Mouse (Mus musculus): ENCODE measurements around the gene Il12rb1. TPM values are rescaled to one million over a fixed set of nuclear protein-coding genes. Genes with fewer than 3 reads are reported as not detected.

The Il12rb1 gene
- polyA plus RNA-seq, 1 experiment from 2014 or later = 0.08 TPM

DNA sequence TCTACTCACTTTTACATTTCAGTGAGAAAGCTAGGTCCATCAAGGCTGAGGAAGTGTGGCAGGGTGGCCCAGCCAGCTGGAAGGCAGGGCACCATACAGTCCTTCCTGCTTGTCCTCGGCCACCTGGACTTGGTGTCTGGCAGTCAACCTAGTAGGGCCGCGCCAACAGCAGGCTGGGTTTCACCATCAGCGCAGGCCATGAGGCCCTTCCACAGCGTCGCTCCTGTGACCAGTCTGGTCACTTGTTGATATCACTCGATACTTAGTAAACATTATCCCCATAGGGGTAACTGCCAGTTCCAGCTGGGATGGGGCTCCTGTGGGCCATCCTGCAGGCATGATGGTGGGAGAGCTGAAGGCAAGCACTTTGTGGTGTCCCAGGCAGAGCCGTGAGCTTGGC, 23.3 kb downstream of the Il12rb1 start:
- Histone ChIP-seq H3K9ac (replicated peaks; ENCODE audit: low read depth, low read length) (no peak overlapping the region), H3K27ac (ENCODE audit: low read length) (no peak overlapping the region), H3K9me3 (ENCODE audit: control insufficient read depth, low read length) (no peaks in the 10 kb centered on the region; the same call in 1 of the 2 replicates), H3K4me1 (replicated peaks; ENCODE audit: control insufficient read depth, insufficient read depth, low read length) (no peaks in the 10 kb centered on the region), H3K27me3 (replicated peaks; ENCODE audit: control insufficient read depth, insufficient read depth, low read length) (no peaks in the 10 kb centered on the region), H3K36me3 (ENCODE audit: control insufficient read depth, insufficient read depth) (no peaks in the 10 kb centered on the region), H3K4me3 (replicated peaks; ENCODE audit: low read length) (no peak overlapping the region), H3K4me2 (ENCODE audit: low read length) (no peak overlapping the region)
- 82% methylated on average over 8 of the region's 8 CpGs for WGBS
- no peak for ATAC-seq

- Histone ChIP-seq H3K9me3 (ENCODE audit: control insufficient read depth, low read length) (no peaks in the 10 kb centered on the region), H3K4me2 (ENCODE audit: low read length) (no peak overlapping the region), H3K27ac (ENCODE audit: low read length) (no peak overlapping the region), H3K9ac (replicated peaks; ENCODE audit: low read depth, low read length) (no peak overlapping the region), H3K4me1 (replicated peaks; ENCODE audit: control insufficient read depth, insufficient read depth, low read length) (no peaks in the 10 kb centered on the region), H3K4me3 (replicated peaks; ENCODE audit: low read length) (no peak overlapping the region), H3K36me3 (ENCODE audit: control insufficient read depth, insufficient read depth) (no peaks in the 10 kb centered on the region), H3K27me3 (replicated peaks; ENCODE audit: control insufficient read depth, insufficient read depth, low read length) (no peaks in the 10 kb centered on the region)
- no peak for ATAC-seq
- 51% methylated on average over 11 of the region's 11 CpGs for WGBS
Measured at GRCm38 (mm10) chr8:70832371-70832770, 24.1 kb downstream of the Il12rb1 start.

DNA sequence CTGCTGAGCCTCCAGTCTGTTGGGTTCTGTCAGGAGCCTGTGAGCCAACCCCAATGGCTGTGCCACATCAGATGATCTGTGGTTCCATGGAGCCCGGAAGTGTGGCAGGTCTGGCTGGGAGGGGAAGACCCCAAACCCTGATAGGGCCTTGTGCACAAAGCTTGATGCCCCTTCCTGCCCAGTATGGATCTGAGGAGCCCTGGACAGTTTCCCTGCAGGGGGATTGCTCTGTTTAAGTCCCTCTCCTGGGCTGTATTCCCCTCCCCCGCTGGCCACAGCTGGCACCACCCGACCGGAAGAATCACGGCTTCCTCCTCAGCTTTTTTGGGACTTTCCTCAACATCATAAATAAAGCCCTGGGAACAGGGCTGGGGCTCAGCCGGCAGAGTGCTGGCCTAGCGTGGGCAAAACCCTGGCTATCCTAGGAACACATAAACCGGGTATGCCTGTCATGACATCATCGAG, 24.8 kb downstream of the Il12rb1 start:
- WGBS = 61% methylated on average over 9 of the region's 9 CpGs
- no peaks in the 10 kb centered on the region for H3K36me3 ChIP-seq (ENCODE audit: control insufficient read depth, insufficient read depth)
- H3K4me3 ChIP-seq (replicated peaks; ENCODE audit: low read length) = no peak overlapping the region
- no peaks in the 10 kb centered on the region for H3K4me1 ChIP-seq (replicated peaks; ENCODE audit: control insufficient read depth, insufficient read depth, low read length)
- no peak overlapping the region for H3K27ac ChIP-seq (ENCODE audit: low read length)
- no peaks in the 10 kb centered on the region for H3K27me3 ChIP-seq (replicated peaks; ENCODE audit: control insufficient read depth, insufficient read depth, low read length)
- H3K9me3 ChIP-seq (ENCODE audit: control insufficient read depth, low read length) = no peaks in the 10 kb centered on the region
- no peak for ATAC-seq
- no peak overlapping the region for H3K4me2 ChIP-seq (ENCODE audit: low read length)
- no peak overlapping the region for H3K9ac ChIP-seq (replicated peaks; ENCODE audit: low read depth, low read length)

- Histone ChIP-seq H3K9ac (replicated peaks; ENCODE audit: low read depth, low read length) (no peak overlapping the region), H3K27me3 (replicated peaks; ENCODE audit: control insufficient read depth, insufficient read depth, low read length) (no peaks in the 10 kb centered on the region), H3K4me2 (ENCODE audit: low read length) (no peak overlapping the region), H3K9me3 (ENCODE audit: control insufficient read depth, low read length) (no peaks in the 10 kb centered on the region), H3K36me3 (ENCODE audit: control insufficient read depth, insufficient read depth) (no peaks in the 10 kb centered on the region), H3K4me3 (replicated peaks; ENCODE audit: low read length) (no peak overlapping the region), H3K4me1 (replicated peaks; ENCODE audit: control insufficient read depth, insufficient read depth, low read length) (peaks cover 3% of the 10 kb centered on the region), H3K27ac (ENCODE audit: low read length) (no peak overlapping the region)
- ATAC-seq = no peak
- 47% methylated on average over 15 of the region's 15 CpGs for WGBS
Measured at GRCm38 (mm10) chr8:70833520-70833919, 25.3 kb downstream of the Il12rb1 start.

DNA sequence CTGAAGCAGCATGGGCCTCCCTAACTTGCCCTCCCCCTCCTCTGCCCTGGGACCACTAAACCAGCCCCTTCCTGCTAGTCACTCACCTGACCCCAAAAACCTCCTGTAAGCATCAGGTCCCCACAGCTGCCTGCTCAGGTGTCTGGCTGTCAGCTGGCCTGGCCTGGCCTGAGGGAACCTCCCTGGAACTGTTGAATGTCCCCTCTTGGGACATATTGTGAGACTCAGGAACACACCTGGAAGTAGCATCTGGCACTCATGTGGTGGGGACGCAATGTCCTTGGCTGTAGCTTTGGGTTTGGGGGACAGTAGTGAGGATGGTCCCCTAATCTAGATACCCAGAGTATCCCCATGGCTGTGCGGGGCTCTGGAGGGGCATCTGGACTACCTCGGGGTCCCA, 25.8 kb downstream of the Il12rb1 start:
- Histone ChIP-seq H3K27me3 (replicated peaks; ENCODE audit: control insufficient read depth, insufficient read depth, low read length) (no peaks in the 10 kb centered on the region), H3K9ac (replicated peaks; ENCODE audit: low read depth, low read length) (no peak overlapping the region), H3K4me2 (ENCODE audit: low read length) (no peak overlapping the region), H3K4me3 (replicated peaks; ENCODE audit: low read length) (no peak overlapping the region), H3K4me1 (replicated peaks; ENCODE audit: control insufficient read depth, insufficient read depth, low read length) (peaks cover 6% of the 10 kb centered on the region), H3K9me3 (ENCODE audit: control insufficient read depth, low read length) (no peaks in the 10 kb centered on the region), H3K36me3 (ENCODE audit: control insufficient read depth, insufficient read depth) (no peaks in the 10 kb centered on the region), H3K27ac (ENCODE audit: low read length) (no peak overlapping the region)
- ATAC-seq = no peak
- 96% methylated on average over 3 of the region's 3 CpGs for WGBS

DNA sequence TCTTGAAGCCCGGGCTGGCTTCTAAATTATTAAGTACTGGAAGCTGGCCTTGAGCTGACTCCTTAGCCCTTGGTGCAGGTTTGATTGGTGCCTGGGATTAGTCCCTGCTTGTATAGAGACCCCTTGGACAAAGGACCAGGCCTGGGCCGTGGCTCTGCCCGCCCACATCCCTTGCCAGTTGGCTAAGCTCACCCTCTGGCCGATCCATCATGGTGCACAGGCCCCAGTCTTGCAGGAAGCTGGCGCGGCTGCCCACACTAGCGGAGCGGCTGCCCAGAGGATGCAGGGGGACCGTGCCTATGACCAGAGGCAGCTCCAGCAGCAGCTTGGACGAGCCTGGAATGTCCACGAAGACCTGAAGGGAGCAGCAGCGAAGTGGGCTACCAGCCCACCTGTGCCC, 28.4 kb downstream of the Il12rb1 start:
- Histone ChIP-seq H3K27ac (ENCODE audit: low read length) (no peak overlapping the region), H3K4me3 (replicated peaks; ENCODE audit: low read length) (no peak overlapping the region), H3K4me2 (ENCODE audit: low read length) (no peak overlapping the region), H3K9me3 (ENCODE audit: control insufficient read depth, low read length) (no peaks in the 10 kb centered on the region), H3K27me3 (replicated peaks; ENCODE audit: control insufficient read depth, insufficient read depth, low read length) (no peaks in the 10 kb centered on the region), H3K4me1 (replicated peaks; ENCODE audit: control insufficient read depth, insufficient read depth, low read length) (peaks cover 11% of the 10 kb centered on the region), H3K9ac (replicated peaks; ENCODE audit: low read depth, low read length) (no peak overlapping the region), H3K36me3 (ENCODE audit: control insufficient read depth, insufficient read depth) (no peaks in the 10 kb centered on the region)
- ATAC-seq = no peak
- WGBS = 86% methylated on average over 12 of the region's 12 CpGs

GRCm38 (mm10) chr8:70838654-70839407, 30.6 kb downstream of the Il12rb1 start:
- H3K4me3 ChIP-seq (replicated peaks; ENCODE audit: low read length) = peak overlapping the region; percentile 65
- H3K36me3 ChIP-seq (ENCODE audit: control insufficient read depth, insufficient read depth) = no peaks in the 10 kb centered on the region
- peak overlapping the region; percentile 75 for H3K4me2 ChIP-seq (ENCODE audit: low read length)
- 2% methylated on average over 66 of the region's 66 CpGs for WGBS
- peak overlapping the region; percentile 93 for H3K27ac ChIP-seq (ENCODE audit: low read length)
- peak overlapping the region; percentile 74 for H3K9ac ChIP-seq (replicated peaks; ENCODE audit: low read depth, low read length)
- ATAC-seq = peak; percentile 53
- peaks cover 11% of the 10 kb centered on the region for H3K4me1 ChIP-seq (replicated peaks; ENCODE audit: control insufficient read depth, insufficient read depth, low read length)
- H3K27me3 ChIP-seq (replicated peaks; ENCODE audit: control insufficient read depth, insufficient read depth, low read length) = no peaks in the 10 kb centered on the region
- H3K9me3 ChIP-seq (ENCODE audit: control insufficient read depth, low read length) = no peaks in the 10 kb centered on the region

- ATAC-seq = peak; percentile 97
- H3K4me2 ChIP-seq (ENCODE audit: low read length) = peak within 1 kb of the TSS; percentile 75
- 2% methylated on average over 55 of the region's 55 CpGs for whole genome bisulfite sequencing
- H3K27me3 ChIP-seq (replicated peaks; ENCODE audit: control insufficient read depth, insufficient read depth, low read length) = no peaks in the 10 kb centered on the region
- no peaks in the 10 kb centered on the region for H3K9me3 ChIP-seq (ENCODE audit: control insufficient read depth, low read length)
- peaks cover 11% of the 10 kb centered on the region for H3K4me1 ChIP-seq (replicated peaks; ENCODE audit: control insufficient read depth, insufficient read depth, low read length)
- peak within 1 kb of the TSS; percentile 93 for H3K27ac ChIP-seq (ENCODE audit: low read length)
- H3K9ac ChIP-seq (replicated peaks; ENCODE audit: low read depth, low read length) = peak within 1 kb of the TSS; percentile 74
- H3K36me3 ChIP-seq (ENCODE audit: control insufficient read depth, insufficient read depth) = no peaks in the 10 kb centered on the region
- peak within 1 kb of the TSS; percentile 65 for H3K4me3 ChIP-seq (replicated peaks; ENCODE audit: low read length)
Measured at GRCm38 (mm10) chr8:70839408-70840351, 31.4 kb downstream of the Il12rb1 start, which contains the start of gene Arrdc2. Gene Arrdc2 (minus strand): TSS chr8:70839720.

- Histone ChIP-seq H3K27ac (ENCODE audit: low read length) (no peak overlapping the region), H3K4me2 (ENCODE audit: low read length) (no peak overlapping the region), H3K36me3 (ENCODE audit: control insufficient read depth, insufficient read depth) (no peaks in the 10 kb centered on the region), H3K4me1 (replicated peaks; ENCODE audit: control insufficient read depth, insufficient read depth, low read length) (peaks cover 11% of the 10 kb centered on the region), H3K9me3 (ENCODE audit: control insufficient read depth, low read length) (no peaks in the 10 kb centered on the region), H3K4me3 (replicated peaks; ENCODE audit: low read length) (no peak overlapping the region), H3K27me3 (replicated peaks; ENCODE audit: control insufficient read depth, insufficient read depth, low read length) (no peaks in the 10 kb centered on the region), H3K9ac (replicated peaks; ENCODE audit: low read depth, low read length) (no peak overlapping the region)
- no peak for ATAC-seq
- WGBS = 58% methylated on average over 10 of the region's 10 CpGs
Measured at GRCm38 (mm10) chr8:70840590-70840989, 32.3 kb downstream of the Il12rb1 start.

Measured in forebrain, embryonic 16.5 days (tissue).